Mouse (Mus musculus): Measurements from ENCODE around the gene Cela2a.
A peak's percentile ranks its signal among the peaks of the same experiment; 100 is the strongest.
"Not testable (repeated sequence)": the region's sequence is repeated elsewhere in the genome, so short reads cannot be mapped to it uniquely, and the experiment has no call there.

Gene Cela2a

DNA sequence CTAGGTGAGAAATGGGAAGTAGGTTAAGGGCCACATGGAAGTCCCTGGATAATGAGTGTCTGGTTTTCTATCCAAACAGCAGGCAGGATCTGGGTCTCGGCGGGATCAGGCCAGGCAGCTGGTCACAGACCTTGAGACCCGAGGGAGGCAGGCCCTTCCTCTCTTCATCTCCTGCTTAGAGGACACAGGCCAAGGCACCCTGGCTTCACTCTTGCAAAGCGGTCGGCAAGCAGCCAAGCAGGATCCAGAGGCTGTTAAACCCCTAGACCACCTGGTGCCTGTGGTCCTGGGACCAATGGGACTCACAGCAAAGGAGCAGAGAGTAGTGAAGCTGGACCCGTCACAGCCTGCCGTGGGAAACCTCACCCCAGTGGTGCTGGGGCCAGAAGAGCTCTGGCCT lies 29.6 kb downstream of the Cela2a start:
- DNase-seq = peak; percentile 90

DNA sequence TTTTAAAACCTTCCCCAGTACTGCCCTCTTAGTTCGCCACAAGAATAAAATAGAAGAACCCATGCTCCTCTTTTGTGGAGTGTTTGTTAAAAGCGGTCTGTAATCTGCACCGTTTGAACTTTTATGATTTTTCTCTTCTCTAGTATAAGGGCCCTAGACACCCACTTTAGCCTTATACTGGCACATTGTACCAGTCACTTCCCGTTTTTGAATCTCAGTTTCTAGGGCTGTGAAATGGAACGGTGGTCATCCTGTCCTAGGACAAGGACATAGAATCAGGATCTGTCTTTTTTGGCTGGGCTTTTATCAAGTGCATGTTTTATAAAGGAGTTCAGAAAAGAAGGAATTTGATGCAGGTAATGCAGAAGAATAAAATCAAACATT lies 31.8 kb downstream of the Cela2a start:
- no peak for DNase-seq

DNA sequence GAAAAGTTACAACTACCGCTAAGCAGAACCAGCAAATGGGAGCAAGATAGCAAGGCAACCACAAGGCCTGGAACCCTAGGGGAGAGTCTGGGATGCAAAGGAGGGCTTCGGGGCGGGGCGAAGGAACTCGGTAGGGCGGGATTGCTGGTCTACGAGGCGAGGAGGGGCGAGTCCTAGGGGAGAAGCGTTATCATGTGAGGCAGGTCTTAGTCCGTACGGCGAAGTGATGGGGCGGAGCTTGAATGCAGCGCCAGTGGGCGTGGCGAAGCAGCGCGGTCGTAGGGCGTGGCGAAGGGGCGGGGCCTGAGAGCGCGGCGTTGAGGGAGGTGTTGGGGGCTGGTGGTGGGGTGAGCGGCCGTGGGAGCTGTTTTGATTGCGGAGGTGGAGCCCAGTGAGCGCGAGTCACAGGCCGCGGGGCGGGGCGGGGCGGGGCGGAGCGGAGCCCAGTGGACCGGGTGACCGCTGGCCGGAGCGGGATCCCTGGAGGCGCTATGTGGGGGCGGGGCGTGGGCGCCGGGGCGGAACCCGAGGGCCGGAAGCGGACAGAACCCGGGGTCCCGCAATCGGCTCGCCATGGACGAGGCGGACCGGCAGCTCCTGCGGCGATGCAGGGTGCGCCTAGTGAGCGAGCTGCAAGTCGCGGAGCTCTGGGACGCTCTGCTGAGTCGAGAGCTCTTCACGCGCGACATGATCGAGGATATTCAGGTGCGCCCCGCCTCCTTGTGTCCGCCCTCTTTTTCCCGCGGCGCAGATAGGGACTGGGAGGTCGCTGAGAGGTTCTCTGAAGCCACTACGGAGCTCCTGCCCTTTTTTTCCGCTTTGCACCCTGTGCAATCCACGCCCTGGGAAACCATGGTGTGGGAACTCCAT lies 32.4 kb downstream of the Cela2a start, which contains the start of gene Casp9:
Gene Casp9 (plus strand): TSS at position 331 of the 870 bp plus-strand sequence.
- DNase-seq = peak; percentile 100

DNA sequence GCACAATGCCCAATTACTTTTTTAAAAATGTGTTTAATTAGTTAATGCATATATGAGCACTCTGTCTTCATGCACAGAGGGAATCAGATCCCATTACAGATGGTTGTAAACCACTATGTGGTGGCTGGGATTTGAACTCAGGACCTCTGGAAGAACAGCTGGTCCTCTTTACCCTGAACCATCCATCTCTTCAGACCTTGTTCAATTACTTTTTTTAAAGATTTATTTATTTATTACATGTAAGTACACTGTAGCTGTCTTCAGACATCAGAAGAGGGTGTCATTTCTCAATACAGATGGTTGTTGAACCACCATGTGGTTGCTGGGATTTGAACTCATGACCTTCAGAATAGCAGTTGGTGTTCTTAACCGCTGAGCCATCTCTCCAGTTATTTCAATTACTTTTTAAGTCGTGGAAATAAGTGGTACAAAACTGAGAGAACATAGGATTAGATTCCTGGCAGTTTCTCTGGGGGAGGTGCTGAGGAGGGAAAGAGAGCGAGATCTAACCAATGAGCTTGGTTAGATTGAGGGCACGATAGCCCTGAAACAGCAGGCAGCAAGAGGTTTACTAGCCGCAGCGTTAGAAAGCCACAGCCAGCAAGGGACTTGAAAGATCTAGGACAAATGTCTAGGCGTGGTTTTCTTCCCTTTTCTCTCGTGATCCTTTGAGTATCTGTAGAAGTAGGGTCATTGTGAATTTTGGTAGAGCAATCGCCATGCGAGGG lies 33.2 kb downstream of the Cela2a start:
- DNase-seq = no peak

DNA sequence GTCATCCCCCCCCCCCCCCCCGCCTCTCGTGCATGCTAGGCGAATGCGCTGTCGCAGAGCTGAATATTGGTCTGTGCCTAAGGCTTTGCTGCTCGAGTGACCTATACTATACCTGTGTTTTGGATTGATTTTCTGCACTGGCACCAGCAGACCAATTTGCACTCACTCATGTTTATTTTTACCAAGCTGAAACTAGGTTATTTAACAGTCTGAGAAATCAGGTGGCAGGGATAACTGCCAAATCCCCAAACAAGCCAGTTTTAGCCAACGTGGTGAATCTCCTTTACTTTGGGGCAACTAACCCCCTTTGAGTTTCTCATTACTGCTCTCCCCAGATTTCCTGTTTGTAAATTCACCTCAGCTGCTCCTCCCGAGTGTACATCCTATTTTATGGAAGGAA lies 34.0 kb downstream of the Cela2a start:
- DNase-seq = no peak

DNA sequence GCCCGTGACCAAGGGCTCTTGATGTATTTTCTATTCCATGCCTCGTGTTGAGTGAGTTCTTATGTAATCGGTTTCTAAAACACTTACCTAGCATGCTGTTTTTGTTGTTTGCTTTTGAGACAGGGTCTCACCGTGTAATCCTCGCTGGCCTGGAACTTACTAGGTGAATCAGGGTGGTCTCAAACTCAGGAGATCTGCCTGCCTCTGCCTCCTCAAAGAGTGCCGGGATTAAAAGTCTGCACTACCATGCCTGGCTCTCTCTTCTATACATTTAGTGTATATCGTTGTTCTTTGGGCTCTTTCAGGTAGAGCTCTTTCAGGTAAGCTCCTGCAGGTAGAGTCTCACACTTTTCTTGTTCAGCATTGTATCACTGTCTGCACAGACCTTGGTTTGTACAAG lies 34.5 kb downstream of the Cela2a start:
- peak; percentile 92 for DNase-seq

DNA sequence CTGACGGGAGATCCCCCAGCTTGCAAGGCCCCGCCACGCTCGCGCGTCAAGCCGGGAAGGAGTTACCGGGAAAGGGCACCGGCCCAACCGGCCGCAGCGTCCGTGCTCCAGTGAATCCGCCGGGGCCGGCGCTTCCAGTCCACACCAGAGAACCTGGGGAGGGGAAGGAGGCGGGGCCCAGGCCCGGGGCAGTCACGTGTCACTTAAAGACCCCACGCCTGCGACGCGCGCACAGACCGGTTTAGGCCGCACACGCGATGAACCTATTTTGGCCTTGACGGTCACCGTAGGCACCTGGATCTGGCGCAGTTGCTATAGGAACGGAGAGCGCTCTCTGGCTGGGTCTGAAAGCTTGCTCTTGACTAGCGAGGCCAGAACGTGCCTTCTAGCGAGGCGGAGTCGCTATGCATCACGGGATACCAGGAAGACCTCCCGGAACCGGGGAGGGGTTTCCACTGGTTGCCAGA lies 35.4 kb downstream of the Cela2a start, which contains the start of gene Dnajc16:
Gene Dnajc16 (minus strand): TSS at position 408 of the 467 bp plus-strand sequence.
- peak; percentile 100 for DNase-seq

DNA sequence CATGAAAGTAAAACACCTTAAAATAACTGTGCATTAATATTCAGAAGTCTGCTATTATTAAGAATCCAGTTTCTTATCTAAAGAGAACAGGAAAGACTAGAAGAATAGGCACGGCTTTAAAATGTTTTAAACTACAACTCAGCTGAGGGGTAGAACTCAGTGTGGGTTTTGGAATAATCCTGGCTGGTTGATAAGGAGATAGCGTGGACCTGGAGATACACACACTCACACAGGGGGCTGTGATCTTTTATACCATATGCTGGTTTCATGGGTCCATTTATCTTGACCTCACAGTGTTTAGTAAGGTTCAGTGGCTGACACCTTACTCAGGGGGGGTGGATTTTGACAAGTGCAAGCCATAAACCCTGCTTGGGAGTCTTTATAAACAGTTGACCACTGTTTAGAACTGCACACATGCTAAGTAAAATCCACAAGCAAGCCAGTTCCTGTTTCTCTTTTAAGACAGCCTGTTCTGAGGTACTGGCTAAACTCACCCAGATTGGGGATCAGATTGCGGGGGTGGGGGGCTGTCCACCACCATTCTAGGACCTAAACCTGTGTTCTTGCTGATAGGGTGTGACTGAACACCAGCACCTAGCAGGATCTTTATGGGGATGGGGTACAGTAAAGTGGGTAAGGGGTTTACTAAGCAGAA lies 36.3 kb downstream of the Cela2a start:
- no peak for DNase-seq

DNA sequence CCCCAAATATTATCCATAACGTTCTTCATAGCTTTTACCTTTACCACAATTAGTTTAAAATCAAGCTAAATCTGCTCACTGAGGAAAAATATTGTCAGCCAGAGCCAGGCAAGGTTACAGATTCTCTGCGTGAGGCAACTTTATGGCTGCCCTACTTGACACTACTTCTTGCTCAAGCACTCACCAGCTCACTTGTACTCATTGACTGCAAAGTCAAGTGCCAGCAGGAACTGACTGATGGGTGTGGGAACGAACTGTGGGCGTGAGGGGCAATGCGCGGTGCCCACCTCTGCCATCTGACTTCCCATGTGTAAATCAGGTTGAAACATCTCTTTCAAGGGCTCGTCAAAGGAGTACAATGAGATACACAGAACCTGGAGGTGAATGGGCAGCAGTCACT lies 38.5 kb downstream of the Cela2a start:
- DNase-seq = peak; percentile 76

DNA sequence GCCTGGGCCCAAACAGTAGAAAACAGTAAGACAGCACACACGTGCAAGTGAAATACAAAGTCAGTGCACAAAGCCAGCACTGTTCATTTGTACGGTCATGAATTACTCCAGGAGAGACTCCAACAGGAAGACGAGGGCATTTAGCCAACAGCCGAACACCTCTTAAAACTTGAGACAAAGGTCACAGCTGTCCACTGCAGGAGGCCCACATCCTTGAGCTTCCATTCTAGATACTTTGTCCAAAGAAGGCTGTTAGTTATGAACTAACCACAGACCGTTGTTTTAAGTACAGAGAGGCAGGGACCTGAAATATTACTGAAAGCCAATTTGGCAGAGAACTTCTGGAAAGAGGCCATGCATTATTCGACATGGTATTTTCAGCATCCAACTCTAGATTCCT lies 38.9 kb downstream of the Cela2a start:
- DNase-seq = peak; percentile 70

DNA sequence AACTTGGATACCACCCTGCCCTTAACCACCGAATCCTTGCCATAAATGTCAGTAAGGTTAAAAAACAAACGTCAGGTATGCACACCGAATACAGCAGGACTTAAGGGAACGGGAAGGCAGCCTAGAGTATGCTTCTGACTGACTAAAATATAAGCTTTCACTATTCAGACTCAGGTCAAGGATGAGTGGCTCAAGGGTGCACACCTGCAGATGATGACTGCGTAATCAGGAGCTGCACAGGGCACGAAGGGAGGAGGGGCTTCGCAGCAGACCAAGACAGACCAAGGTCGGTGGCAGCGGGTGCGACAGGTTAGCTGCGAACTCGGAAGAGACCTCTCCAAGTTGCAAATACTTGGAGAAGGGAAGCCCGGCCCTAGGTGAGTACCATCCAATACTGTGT lies 39.8 kb downstream of the Cela2a start:
- peak; percentile 58 for DNase-seq

DNA sequence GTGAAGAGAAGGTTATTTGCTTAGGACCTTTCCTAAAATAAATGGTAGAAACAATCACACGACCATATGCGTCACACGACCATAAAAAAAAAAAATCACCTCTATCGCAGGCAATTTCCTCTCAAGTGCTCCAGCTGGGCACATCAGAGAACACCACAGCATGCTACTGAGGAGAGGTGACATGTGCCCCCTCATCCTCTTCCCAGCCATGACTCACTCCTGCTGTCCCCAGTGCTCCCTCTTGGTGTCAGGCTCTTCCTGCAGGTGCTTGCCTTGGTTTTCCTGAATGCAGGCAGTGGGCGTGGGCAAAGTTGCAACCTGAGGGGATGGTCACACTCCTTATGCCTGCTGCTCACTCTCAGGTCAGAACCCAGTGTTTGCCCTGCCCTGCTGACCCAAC lies 41.1 kb downstream of the Cela2a start:
- DNase-seq = no peak

DNA sequence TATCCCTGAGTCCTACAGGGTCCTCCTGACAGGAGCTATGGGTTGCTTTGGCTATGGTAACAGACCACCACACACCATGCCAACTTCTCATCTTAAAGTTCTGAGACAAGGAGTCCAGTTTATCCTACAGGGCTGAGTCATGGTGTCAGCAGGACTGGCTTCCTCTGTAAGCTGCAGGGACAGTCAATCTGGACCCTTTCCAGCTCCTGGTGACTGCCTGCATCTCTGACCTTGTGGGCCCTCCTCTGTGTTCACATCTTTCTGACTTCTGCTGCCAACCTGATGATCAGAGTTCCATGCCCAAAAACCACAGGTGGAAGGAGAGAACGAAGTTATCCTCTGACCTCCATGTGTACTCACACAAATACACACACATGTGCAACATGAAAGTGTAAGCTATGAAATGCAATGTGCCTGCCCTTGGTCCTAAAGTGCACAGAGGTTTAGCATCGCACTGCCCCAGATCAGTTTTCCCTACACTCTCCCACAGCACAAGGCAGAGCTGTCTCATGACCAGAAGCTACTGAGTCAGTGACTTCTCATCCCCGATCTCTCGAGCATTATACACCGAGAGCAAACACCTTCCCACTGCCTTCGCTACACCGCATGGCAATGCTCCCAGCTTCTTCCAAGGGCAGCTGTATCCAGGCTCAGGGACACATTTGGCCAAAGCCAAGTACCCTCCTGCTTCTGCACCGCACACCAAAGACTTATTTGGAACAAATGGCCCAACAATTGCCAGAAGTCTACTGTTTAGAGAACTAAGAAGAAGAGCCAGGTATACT lies 44.6 kb downstream of the Cela2a start:
- DNase-seq = peak; percentile 87

DNA sequence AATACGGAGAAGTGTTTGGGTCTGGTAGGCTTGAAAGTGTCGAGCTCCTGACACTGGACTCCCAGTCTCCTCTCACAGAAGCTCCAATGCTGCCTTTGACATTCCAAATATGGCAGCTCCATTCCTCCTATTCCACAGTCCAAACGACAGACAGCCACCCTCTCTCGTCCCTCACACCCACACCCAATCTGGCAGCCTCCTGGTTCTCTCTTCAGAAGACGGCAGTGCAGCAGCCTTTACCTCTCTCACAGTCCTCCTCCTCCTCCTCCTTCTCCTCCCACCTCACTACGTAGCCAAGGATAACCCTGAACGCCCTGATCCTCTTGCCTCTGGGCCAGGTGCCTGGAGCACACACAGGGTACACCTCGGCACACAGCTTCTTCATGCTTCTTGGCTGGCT lies 46.1 kb downstream of the Cela2a start:
- no peak for DNase-seq

DNA sequence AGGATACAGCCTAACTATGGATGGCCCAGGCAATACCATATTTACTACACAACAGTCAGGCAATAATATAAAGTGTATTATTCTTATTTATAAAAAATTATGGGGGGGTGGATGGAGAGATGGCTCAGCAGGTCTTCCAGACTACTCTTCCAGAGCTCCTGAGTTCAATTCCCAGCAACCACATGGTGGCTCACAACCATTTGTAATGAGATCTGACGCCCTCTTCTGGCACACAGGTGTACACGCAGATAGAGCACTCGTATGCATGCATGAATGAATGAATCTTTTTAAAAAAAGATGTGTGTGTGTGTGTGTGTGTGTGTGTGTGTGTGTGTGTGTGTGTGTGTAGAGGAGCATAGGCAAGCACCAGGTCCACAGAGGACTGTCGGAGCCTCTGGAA lies 52.9 kb downstream of the Cela2a start:
- not testable (repeated sequence) for DNase-seq

DNA sequence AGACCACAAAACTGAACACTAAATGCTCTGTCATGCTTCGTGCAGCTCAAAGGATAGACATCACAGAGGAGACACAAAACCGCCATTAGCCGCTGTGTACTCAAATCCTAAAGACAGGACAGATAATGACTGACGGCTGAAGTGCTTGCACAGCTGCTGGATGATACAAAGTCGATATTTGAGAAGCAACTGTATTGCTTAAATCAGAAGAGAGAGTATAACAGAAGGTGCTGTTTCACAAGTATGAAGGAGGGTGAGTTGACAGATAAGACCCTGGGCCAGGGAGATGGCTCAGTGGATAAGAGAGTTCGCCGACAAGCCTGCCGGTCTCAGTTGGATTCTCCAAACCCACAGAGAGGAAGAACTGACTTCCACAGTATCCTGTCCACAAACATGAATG lies 54.1 kb downstream of the Cela2a start:
- DNase-seq = no peak

DNA sequence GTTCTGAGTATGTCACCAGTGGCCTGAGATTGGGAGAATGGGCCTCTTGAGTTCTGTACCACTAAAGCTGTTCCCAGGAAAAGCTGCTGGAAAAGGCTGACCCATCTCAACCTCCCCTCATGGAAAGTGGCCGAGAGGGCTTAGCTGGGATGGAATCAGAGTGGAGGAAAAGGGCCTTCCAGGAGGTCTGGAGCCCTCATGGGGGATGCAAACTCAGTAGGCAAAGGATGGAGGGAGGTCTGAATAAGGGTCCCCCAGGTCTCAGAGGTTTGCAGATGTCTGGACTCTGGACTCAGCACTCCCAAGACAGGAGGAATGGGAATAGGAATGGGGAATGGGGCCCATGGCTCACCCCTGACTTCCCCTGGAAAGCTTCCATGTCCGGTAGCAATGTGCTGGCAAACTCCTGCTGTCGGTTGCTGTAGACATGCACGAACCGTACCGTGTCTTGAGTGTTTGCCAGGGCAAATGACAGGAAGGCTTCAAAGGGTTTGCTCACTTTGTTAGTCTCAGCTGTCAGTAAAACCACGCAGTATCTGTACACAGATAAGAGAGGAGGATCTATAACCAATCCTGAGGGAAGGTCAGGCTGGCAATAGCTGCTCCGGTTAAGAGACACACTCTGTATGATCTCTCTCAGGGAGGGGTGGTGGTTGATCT lies 56.3 kb downstream of the Cela2a start:
- peak; percentile 91 for DNase-seq

DNA sequence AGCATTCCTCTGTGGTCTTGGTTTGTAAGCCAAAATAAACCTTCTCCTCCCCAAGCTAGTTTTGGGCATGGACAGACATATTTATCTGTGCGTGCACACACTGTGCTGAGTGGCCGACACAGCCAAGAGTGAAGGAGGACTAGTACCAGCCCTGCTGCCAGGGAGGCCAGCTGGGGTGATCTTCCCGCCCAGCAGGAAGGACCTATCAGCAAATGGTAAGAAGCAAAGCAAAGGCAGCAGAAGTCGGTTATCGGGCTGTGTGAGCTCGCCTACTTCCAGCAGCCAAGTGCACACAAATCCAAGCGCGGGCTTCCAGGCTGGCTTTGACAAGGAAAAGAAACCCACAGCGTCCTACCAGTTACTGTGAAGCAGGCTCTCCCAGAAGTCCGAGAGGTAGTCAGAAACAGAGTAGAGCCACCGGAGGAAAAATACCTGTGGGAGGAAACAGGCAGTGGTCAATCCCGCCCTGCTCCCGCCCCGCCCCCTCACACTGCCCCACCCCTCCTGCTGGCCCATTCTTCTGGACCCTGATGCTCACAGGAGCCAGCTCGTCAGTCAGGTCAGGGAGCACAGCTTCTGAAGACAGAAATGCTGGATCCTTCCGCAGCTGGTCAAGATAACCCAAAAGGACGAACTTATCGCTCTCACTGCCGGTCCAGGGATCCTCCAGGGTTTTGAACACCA lies 58.5 kb downstream of the Cela2a start:
- peak; percentile 99 for DNase-seq

DNA sequence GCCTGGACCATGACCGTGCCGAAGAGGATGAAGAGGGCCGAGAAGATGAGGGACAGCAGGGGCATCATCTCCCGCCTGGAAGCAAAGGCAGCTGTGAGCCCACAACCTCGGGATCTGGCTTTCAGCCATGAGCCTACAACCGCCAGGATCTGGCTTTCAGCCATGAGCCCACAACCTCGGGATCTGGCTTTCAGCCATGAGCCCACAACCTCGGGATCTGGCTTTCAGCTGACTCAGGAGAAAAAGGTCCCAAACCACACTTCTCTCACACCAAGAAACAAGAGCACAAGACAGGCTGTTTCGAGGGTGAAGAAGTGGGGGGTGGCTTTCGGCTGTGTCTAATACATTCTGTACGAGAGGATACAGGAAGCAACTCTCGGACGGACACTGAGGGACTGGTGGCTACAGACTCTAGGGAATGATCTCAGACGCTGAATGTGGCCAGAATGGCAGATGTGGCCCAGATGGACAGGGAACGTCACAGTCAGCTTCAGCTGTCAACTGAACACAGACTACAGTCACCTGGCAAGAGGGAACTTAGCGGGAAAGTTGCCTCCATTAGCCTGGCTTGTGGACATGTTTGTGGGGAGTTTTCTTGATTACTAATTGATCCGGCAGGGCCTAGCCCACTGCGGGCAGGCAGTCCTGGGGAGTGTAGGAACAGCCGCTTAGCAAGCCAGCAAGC lies 59.1 kb downstream of the Cela2a start:
- DNase-seq = no peak

DNA sequence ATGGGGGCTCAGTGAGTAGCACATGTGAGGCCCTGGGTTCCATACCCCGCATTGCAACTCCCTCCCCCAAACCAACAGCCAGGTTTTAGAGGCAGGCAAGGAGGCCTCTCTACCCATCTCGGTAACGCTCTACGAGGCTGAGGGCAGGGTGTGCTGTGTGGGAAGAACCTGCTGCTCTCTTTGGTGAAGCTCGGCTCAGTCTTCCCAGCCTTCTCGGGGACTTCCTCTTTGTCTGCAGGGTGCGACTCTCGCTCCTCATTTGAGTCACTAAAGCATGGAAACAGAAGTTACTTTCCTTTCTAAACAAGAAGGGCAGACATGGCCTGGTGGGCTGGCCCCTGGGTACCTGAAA lies 59.7 kb downstream of the Cela2a start:
- DNase-seq = peak; percentile 96

DNA sequence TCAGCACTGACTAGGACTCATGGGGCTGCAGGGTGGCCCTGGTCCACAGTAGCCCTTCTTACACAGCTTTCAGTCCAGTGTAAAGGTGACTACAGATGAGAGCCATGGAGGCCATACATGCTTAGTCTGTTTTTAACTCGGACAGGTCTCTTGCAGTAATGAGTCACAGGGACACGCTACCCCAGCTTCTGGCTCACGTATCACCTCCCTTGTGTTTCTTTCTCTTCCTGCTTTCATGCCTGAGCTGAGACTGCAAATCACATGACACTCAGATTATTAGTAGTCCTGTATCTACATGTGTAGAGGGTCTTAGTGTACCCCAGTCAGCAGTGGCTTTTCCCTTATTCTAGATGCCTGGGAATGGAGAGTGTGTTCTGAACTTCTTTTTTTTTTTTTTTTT lies 61.0 kb downstream of the Cela2a start:
- DNase-seq = no peak

Data from heart, adult 11 months (tissue).